Mouse (Mus musculus) megakaryocyte, embryonic 14.5 days (primary cell): ENCODE data around the gene Sema4b. TPM values are rescaled to one million over a fixed set of nuclear protein-coding genes. Genes with fewer than 3 reads are reported as not detected.

Experiments
- H3K27me3 ChIP-seq: replicated peaks from 2 replicates; pipeline ENCODE3; 2012; ENCODE audit warnings: inconsistent platforms
- H3K36me3 ChIP-seq: replicated peaks from 2 replicates; pipeline ENCODE3; 2012; ENCODE audit warnings: low read length, inconsistent platforms, mixed read lengths
- H3K4me1 ChIP-seq: 2 replicates; pipeline ENCODE4 v1.6.1; 2012; ENCODE audit warnings: inconsistent platforms
- H3K4me3 ChIP-seq: replicated peaks from 2 replicates; pipeline ENCODE3; 2012; ENCODE audit warnings: moderate library complexity, mild to moderate bottlenecking, inconsistent platforms
- H3K9me3 ChIP-seq: 2 replicates; pipeline ENCODE4 v1.6.1; 2012; ENCODE audit warnings: inconsistent platforms
- FLI1 ChIP-seq: IDR thresholded peaks from 2 replicates; pipeline ENCODE4 v1.6.1; 2012; ENCODE audit warnings: low read length, inconsistent platforms, mixed read lengths
- GATA1 ChIP-seq: IDR thresholded peaks from 3 replicates; pipeline ENCODE4 v1.6.1; 2012; ENCODE audit warnings: mixed read lengths, low read length, inconsistent platforms, borderline replicate concordance
- polyA plus RNA-seq: library from polyadenylated mRNA; stranded (reverse); fragments of >175 nt; gene quantifications from 2 replicates; pipeline ENCODE4 v1.2.3, GENCODE M21; 2012; ENCODE audit warnings: low replicate concordance; ENCODE audit not compliant: insufficient read depth

Gene Sema4b
- polyA plus RNA-seq, 1 experiment: 30.8 TPM

- H3K9me3 ChIP-seq: no peaks in the 10 kb centered on the region
- no peaks in the 10 kb centered on the region for H3K27me3 ChIP-seq
- peaks cover 53% of the 10 kb centered on the region for H3K4me1 ChIP-seq
- H3K4me3 ChIP-seq: no peak overlapping the region
- TF ChIP-seq FLI1: no peak
- no peak for TF ChIP-seq GATA1
- H3K36me3 ChIP-seq: peaks cover 5% of the 10 kb centered on the region
Measured at GRCm38 (mm10) chr7:80255981-80256380, 69.3 kb downstream of the Sema4b start.

- Histone ChIP-seq H3K27me3 (no peaks in the 10 kb centered on the region), H3K36me3 (peaks cover 9% of the 10 kb centered on the region), H3K4me1 (peaks cover 47% of the 10 kb centered on the region), H3K4me3 (no peak overlapping the region), H3K9me3 (no peaks in the 10 kb centered on the region)
- no peak for TF ChIP-seq GATA1
- TF ChIP-seq FLI1: no peak
Measured at GRCm38 (mm10) chr7:80257706-80258105, 71.1 kb downstream of the Sema4b start.

GRCm38 (mm10) chr7:80260625-80261371 lies 74.2 kb downstream of the Sema4b start, which contains the start of gene Ngrn:
Ngrn (plus strand) TSS chr7:80261215.
- Histone ChIP-seq H3K27me3 (no peaks in the 10 kb centered on the region), H3K4me3 (peak within 1 kb of the TSS; percentile 97), H3K9me3 (no peaks in the 10 kb centered on the region), H3K36me3 (peaks cover 33% of the 10 kb centered on the region), H3K4me1 (peaks cover 38% of the 10 kb centered on the region)
- TF ChIP-seq FLI1 (peak; percentile 99), GATA1 (no peak)

- Histone ChIP-seq H3K9me3 (no peaks in the 10 kb centered on the region), H3K36me3 (peaks cover 40% of the 10 kb centered on the region), H3K4me1 (peaks cover 38% of the 10 kb centered on the region), H3K27me3 (no peaks in the 10 kb centered on the region), H3K4me3 (peak overlapping the region; percentile 97)
- no peak for TF ChIP-seq FLI1
- no peak for TF ChIP-seq GATA1
Measured at GRCm38 (mm10) chr7:80261372-80261990, 74.8 kb downstream of the Sema4b start.

GRCm38 (mm10) chr7:80264606-80265005 lies 78.0 kb downstream of the Sema4b start:
- Histone ChIP-seq H3K36me3 (peaks cover 44% of the 10 kb centered on the region), H3K9me3 (no peaks in the 10 kb centered on the region), H3K4me3 (no peak overlapping the region), H3K27me3 (no peaks in the 10 kb centered on the region), H3K4me1 (peaks cover 56% of the 10 kb centered on the region)
- TF ChIP-seq GATA1 (no peak), FLI1 (no peak)

GRCm38 (mm10) chr7:80267764-80268163 lies 81.1 kb downstream of the Sema4b start:
- no peaks in the 10 kb centered on the region for H3K9me3 ChIP-seq
- H3K4me1 ChIP-seq: peaks cover 58% of the 10 kb centered on the region
- peaks cover 53% of the 10 kb centered on the region for H3K36me3 ChIP-seq
- TF ChIP-seq FLI1: no peak
- H3K4me3 ChIP-seq: no peak overlapping the region
- no peaks in the 10 kb centered on the region for H3K27me3 ChIP-seq

GRCm38 (mm10) chr7:80268897-80269750 lies 82.5 kb downstream of the Sema4b start, which contains the start of gene Vps33b:
Vps33b (plus strand) TSS chr7:80269649.
- Histone ChIP-seq H3K27me3 (no peaks in the 10 kb centered on the region), H3K36me3 (peaks cover 60% of the 10 kb centered on the region), H3K4me3 (peak within 1 kb of the TSS; percentile 97), H3K4me1 (peaks cover 71% of the 10 kb centered on the region), H3K9me3 (no peaks in the 10 kb centered on the region)
- TF ChIP-seq FLI1 (0 out of 2 replicates have a peak, but pooled peaks have one; percentile 14), GATA1 (no peak; the same call in 2 of the 3 replicates)

- peaks cover 60% of the 10 kb centered on the region for H3K36me3 ChIP-seq
- TF ChIP-seq FLI1 (no peak), GATA1 (no peak)
- H3K4me1 ChIP-seq: peaks cover 73% of the 10 kb centered on the region
- no peaks in the 10 kb centered on the region for H3K27me3 ChIP-seq
- H3K9me3 ChIP-seq: no peaks in the 10 kb centered on the region
- peak overlapping the region; percentile 97 for H3K4me3 ChIP-seq
Measured at GRCm38 (mm10) chr7:80269751-80270255, 83.2 kb downstream of the Sema4b start.

- peaks cover 88% of the 10 kb centered on the region for H3K4me1 ChIP-seq
- peak overlapping the region; percentile 31 for H3K4me3 ChIP-seq
- no peaks in the 10 kb centered on the region for H3K27me3 ChIP-seq
- peaks cover 69% of the 10 kb centered on the region for H3K36me3 ChIP-seq
- no peaks in the 10 kb centered on the region for H3K9me3 ChIP-seq
- TF ChIP-seq GATA1 (no peak), FLI1 (no peak)
Measured at GRCm38 (mm10) chr7:80273456-80273855, 86.8 kb downstream of the Sema4b start.

Other genes starting within 250 kb of the Sema4b start
- 55.0 and 142 TPM in 2 replicates for gene Zfp710, start 162.0 kb upstream of the Sema4b start, polyA plus RNA-seq
- gene Idh2, start 71.4 kb upstream of the Sema4b start, polyA plus RNA-seq: 14.1 and 79.2 TPM in 2 replicates
- gene Cib1, start 46.0 kb downstream of the Sema4b start, polyA plus RNA-seq: 42.4 and 54.0 TPM in 2 replicates
- 1.6 and 7.0 TPM in 2 replicates for gene Gdpgp1, start 46.0 kb downstream of the Sema4b start, polyA plus RNA-seq
- 0.11 TPM in 1 of 2 replicates, not detected in the other for gene Ttll13, start 59.5 kb downstream of the Sema4b start, polyA plus RNA-seq
- gene Ngrn, start 74.4 kb downstream of the Sema4b start, polyA plus RNA-seq: 3.8 and 39.8 TPM in 2 replicates
- gene Vps33b, start 82.8 kb downstream of the Sema4b start, polyA plus RNA-seq: 1.8 and 5.0 TPM in 2 replicates
- gene Prc1, start 107.6 kb downstream of the Sema4b start, polyA plus RNA-seq: 5.6 TPM in 1 of 2 replicates, not detected in the other
- 4.7 and 5.0 TPM in 2 replicates for gene Rccd1, start 137.6 kb downstream of the Sema4b start, polyA plus RNA-seq
- 37.4 and 78.5 TPM in 2 replicates for gene Unc45a, start 154.2 kb downstream of the Sema4b start, polyA plus RNA-seq
- gene Hddc3, start 156.3 kb downstream of the Sema4b start, polyA plus RNA-seq: 17.4 and 104 TPM in 2 replicates
- 36.1 and 38.2 TPM in 2 replicates for gene Man2a2, start 184.5 kb downstream of the Sema4b start, polyA plus RNA-seq
- gene Fes, start 201.1 kb downstream of the Sema4b start, polyA plus RNA-seq: 42.2 and 53.1 TPM in 2 replicates
- gene Furin, start 218.6 kb downstream of the Sema4b start, polyA plus RNA-seq: 72.7 and 125 TPM in 2 replicates